Mouse (Mus musculus) forebrain, embryonic 10.5 days (tissue): ENCODE measurements around the gene Matn4. TPM values are rescaled to one million over a fixed set of nuclear protein-coding genes. Genes with fewer than 3 reads are reported as not detected.

ENCODE experiments used
- DNase-seq: peaks from one replicate; pipeline ENCODE4 v3.0.0-alpha.2; 2017; ENCODE audit warnings: low spot score; ENCODE audit errors: extremely low spot score
- H3K27ac ChIP-seq: fragments of 300-500 bp; sonication (generic); 2 replicates; pipeline ENCODE4 v1.5.1; 2016; ENCODE audit warnings: mild to moderate bottlenecking
- H3K27me3 ChIP-seq: fragments of 300-500 bp; sonication (generic); 2 replicates; pipeline ENCODE4 v1.6.1; 2016; ENCODE audit warnings: mild to moderate bottlenecking; ENCODE audit not compliant: poor library complexity, severe bottlenecking
- H3K36me3 ChIP-seq: fragments of 300-500 bp; sonication (generic); replicated peaks from 2 replicates; pipeline ENCODE4 v1.6.1; 2016; ENCODE audit warnings: mild to moderate bottlenecking, moderate library complexity
- H3K4me1 ChIP-seq: fragments of 300-500 bp; sonication (generic); 2 replicates; pipeline ENCODE4 v1.6.1; 2016
- H3K4me3 ChIP-seq: fragments of 300-500 bp; sonication (generic); 2 replicates; pipeline ENCODE4 v1.5.1; 2016; ENCODE audit warnings: mild to moderate bottlenecking, moderate library complexity
- H3K9me3 ChIP-seq: fragments of 300-500 bp; sonication (generic); 2 replicates; pipeline ENCODE4 v1.6.1; 2016; ENCODE audit warnings: mild to moderate bottlenecking, moderate library complexity
- WGBS: fragments of 180-500 bp; shearing (Covaris S2); methylation state at CpG from one replicate; pipeline ENCODE4 v1.1.7; 2016; 5-methylcytosine and 5-hydroxymethylcytosine counted together
- polyA plus RNA-seq: library from polyadenylated mRNA; unstranded; fragments of >200 nt; fragmentation: Nextera tagmentation; extraction: Ambion mirVana; gene quantifications from 2 replicates; pipeline ENCODE4 v1.2.1, GENCODE M21; 2016

The Matn4 gene
- polyA plus RNA-seq, 1 experiment from 2014 or later: not detected

GRCm38 (mm10) chr2:164396076-164396475 is 8.9 kb downstream of the Matn4 start:
- no peak overlapping the region for H3K27ac ChIP-seq
- peaks cover 9% of the 10 kb centered on the region for H3K4me1 ChIP-seq
- H3K36me3 ChIP-seq: no peaks in the 10 kb centered on the region
- no peak for DNase-seq
- peaks cover 48% of the 10 kb centered on the region for H3K27me3 ChIP-seq
- WGBS: 90% methylated on average over 7 of the region's 7 CpGs
- peaks cover 31% of the 10 kb centered on the region for H3K9me3 ChIP-seq
- H3K4me3 ChIP-seq: no peak overlapping the region

- peaks cover 18% of the 10 kb centered on the region for H3K9me3 ChIP-seq
- peaks cover 49% of the 10 kb centered on the region for H3K27me3 ChIP-seq
- peaks cover 13% of the 10 kb centered on the region for H3K4me1 ChIP-seq
- no peaks in the 10 kb centered on the region for H3K36me3 ChIP-seq
- no peak overlapping the region for H3K4me3 ChIP-seq
- 79% methylated on average over 29 of the region's 29 CpGs for WGBS
- no peak overlapping the region for H3K27ac ChIP-seq
- no peak for DNase-seq
Observed at GRCm38 (mm10) chr2:164393126-164393525, 11.8 kb downstream of the Matn4 start.

- Histone ChIP-seq H3K27ac (peak overlapping the region; percentile 78), H3K27me3 (peaks cover 76% of the 10 kb centered on the region), H3K4me1 (peaks cover 29% of the 10 kb centered on the region), H3K9me3 (no peaks in the 10 kb centered on the region), H3K36me3 (no peaks in the 10 kb centered on the region), H3K4me3 (peak overlapping the region; percentile 58)
- under 1% methylated on average over 30 of the region's 30 CpGs for WGBS
- peak; percentile 89 for DNase-seq
Observed at GRCm38 (mm10) chr2:164389499-164389898, 15.5 kb downstream of the Matn4 start.

GRCm38 (mm10) chr2:164389020-164389419 is 15.9 kb downstream of the Matn4 start, which contains the start of gene Slpi:
Gene Slpi (minus strand): TSS chr2:164389095.
- Histone ChIP-seq H3K27me3 (peaks cover 76% of the 10 kb centered on the region), H3K4me1 (peaks cover 29% of the 10 kb centered on the region), H3K27ac (peak within 1 kb of the TSS; percentile 78), H3K4me3 (peak within 1 kb of the TSS; percentile 58), H3K36me3 (no peaks in the 10 kb centered on the region), H3K9me3 (no peaks in the 10 kb centered on the region)
- WGBS: under 1% methylated on average over 17 of the region's 17 CpGs
- peak; percentile 31 for DNase-seq

GRCm38 (mm10) chr2:164386953-164387352 is 18.0 kb downstream of the Matn4 start:
- Histone ChIP-seq H3K27ac (no peak overlapping the region), H3K27me3 (peaks cover 63% of the 10 kb centered on the region), H3K4me1 (peaks cover 29% of the 10 kb centered on the region), H3K36me3 (no peaks in the 10 kb centered on the region), H3K4me3 (no peak overlapping the region), H3K9me3 (no peaks in the 10 kb centered on the region)
- DNase-seq: peak; percentile 22
- WGBS: 11% methylated on average over 8 of the region's 8 CpGs

GRCm38 (mm10) chr2:164385927-164386763 is 18.8 kb downstream of the Matn4 start:
- 12% methylated on average over 18 of the region's 18 CpGs for WGBS

GRCm38 (mm10) chr2:164383656-164384399 is 21.1 kb downstream of the Matn4 start:
- H3K27me3 ChIP-seq: peaks cover 33% of the 10 kb centered on the region
- H3K4me3 ChIP-seq: no peak overlapping the region
- no peak for DNase-seq
- no peak overlapping the region for H3K27ac ChIP-seq
- no peaks in the 10 kb centered on the region for H3K36me3 ChIP-seq
- H3K4me1 ChIP-seq: peaks cover 18% of the 10 kb centered on the region
- 82% methylated on average over 11 of the region's 11 CpGs for WGBS
- no peaks in the 10 kb centered on the region for H3K9me3 ChIP-seq

More at GRCm38 (mm10) chr2:164385927-164386763, 18.8 kb downstream of the Matn4 start:
- Histone ChIP-seq H3K4me3 (peak overlapping the region; percentile 23; the same call in 1 of the 2 replicates), H3K4me1 (peaks cover 29% of the 10 kb centered on the region), H3K27ac (peak overlapping the region; percentile 76), H3K36me3 (no peaks in the 10 kb centered on the region), H3K9me3 (no peaks in the 10 kb centered on the region), H3K27me3 (peaks cover 55% of the 10 kb centered on the region)
- peak; percentile 21 for DNase-seq

GRCm38 (mm10) chr2:164382971-164383370 is 22.0 kb downstream of the Matn4 start:
- 90% methylated on average over 3 of the region's 3 CpGs for WGBS
- Histone ChIP-seq H3K4me3 (no peak overlapping the region), H3K4me1 (peaks cover 17% of the 10 kb centered on the region), H3K9me3 (no peaks in the 10 kb centered on the region), H3K27ac (no peak overlapping the region), H3K36me3 (no peaks in the 10 kb centered on the region), H3K27me3 (peaks cover 25% of the 10 kb centered on the region)
- no peak for DNase-seq

GRCm38 (mm10) chr2:164381726-164382125 is 23.2 kb downstream of the Matn4 start:
- no peak for DNase-seq
- H3K4me1 ChIP-seq: peaks cover 13% of the 10 kb centered on the region
- no peaks in the 10 kb centered on the region for H3K9me3 ChIP-seq
- no peak overlapping the region for H3K27ac ChIP-seq
- no peak overlapping the region for H3K4me3 ChIP-seq
- 73% methylated on average over 8 of the region's 8 CpGs for WGBS
- H3K27me3 ChIP-seq: peaks cover 12% of the 10 kb centered on the region
- H3K36me3 ChIP-seq: no peaks in the 10 kb centered on the region

GRCm38 (mm10) chr2:164377478-164378426 is 27.2 kb downstream of the Matn4 start:
- Histone ChIP-seq H3K4me1 (no peaks in the 10 kb centered on the region), H3K4me3 (no peak overlapping the region), H3K36me3 (no peaks in the 10 kb centered on the region), H3K9me3 (no peaks in the 10 kb centered on the region), H3K27ac (no peak overlapping the region), H3K27me3 (no peaks in the 10 kb centered on the region)
- DNase-seq: no peak
- WGBS: 92% methylated on average over 15 of the region's 15 CpGs

- WGBS: 76% methylated on average over 4 of the region's 4 CpGs
- H3K9me3 ChIP-seq: no peaks in the 10 kb centered on the region
- DNase-seq: no peak
- H3K27me3 ChIP-seq: no peaks in the 10 kb centered on the region
- no peaks in the 10 kb centered on the region for H3K4me1 ChIP-seq
- H3K36me3 ChIP-seq: no peaks in the 10 kb centered on the region
- no peak overlapping the region for H3K27ac ChIP-seq
- no peak overlapping the region for H3K4me3 ChIP-seq
Observed at GRCm38 (mm10) chr2:164373187-164373586, 31.8 kb downstream of the Matn4 start.

- H3K4me1 ChIP-seq: no peaks in the 10 kb centered on the region
- no peak for DNase-seq
- no peak overlapping the region for H3K27ac ChIP-seq
- WGBS: 33% methylated on average over 3 of the region's 3 CpGs
- H3K27me3 ChIP-seq: no peaks in the 10 kb centered on the region
- no peak overlapping the region for H3K4me3 ChIP-seq
- H3K36me3 ChIP-seq: no peaks in the 10 kb centered on the region
- no peaks in the 10 kb centered on the region for H3K9me3 ChIP-seq
Observed at GRCm38 (mm10) chr2:164372408-164373053, 32.4 kb downstream of the Matn4 start.
